Mouse (Mus musculus) stomach, postnatal 0 days (tissue): ENCODE results near the gene Foxn2.

Experiments
- CTCF ChIP-seq: IDR thresholded peaks from 2 replicates; pipeline ENCODE4 v1.5.1; 2016; ENCODE audit warnings: antibody characterized with exemption, low read depth, mild to moderate bottlenecking, moderate library complexity
- EP300 ChIP-seq: optimal IDR thresholded peaks from 2 replicates; pipeline ENCODE3; 2016; ENCODE audit warnings: antibody characterized with exemption

DNA sequence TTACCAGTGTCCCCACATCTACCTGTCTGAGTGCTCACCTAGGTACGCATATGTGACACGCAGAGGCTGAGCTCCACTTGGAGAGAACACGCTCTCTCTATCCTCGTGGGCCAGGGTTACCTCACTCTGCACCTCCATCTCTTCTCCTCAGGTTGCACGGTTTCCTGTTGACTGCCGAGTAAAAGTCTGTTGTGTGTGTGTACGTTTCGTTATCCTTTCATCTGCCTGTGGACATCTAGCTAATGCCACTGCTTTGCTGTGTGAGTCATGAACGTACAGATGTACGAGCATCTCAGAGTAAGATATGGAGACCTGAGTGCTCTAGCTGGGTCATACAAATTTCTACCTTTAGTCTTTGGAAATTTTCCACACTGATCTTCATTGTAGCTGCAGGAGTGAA, 39.9 kb downstream of the Foxn2 start:
- TF ChIP-seq CTCF (no peak), EP300 (no peak)
